Mouse (Mus musculus) layer of hippocampus, postnatal 25 days (tissue): ENCODE data around the gene Bcas3. TPM values are rescaled to one million over a fixed set of nuclear protein-coding genes. Genes with fewer than 3 reads are reported as not detected.

Experiments
- DNase-seq, 2 experiments: peaks; one replicate each; pipeline ENCODE4 v3.0.0; 2022; ENCODE audit warnings: mixed read lengths in 2 of 2, low spot score in 1 of 2; ENCODE audit errors: extremely low spot score in 1 of 2
- total RNA-seq, 2 experiments: library from RNA; stranded (reverse); gene quantifications; 2 replicates each; pipeline ENCODE4 v1.2.3; 2021

The Bcas3 gene
- total RNA-seq, 2 experiments from 2014 or later = 67.5 to 68.6 TPM

- no peak for DNase-seq
These were observed 483.7 kb downstream of the Bcas3 start for GRCm38 (mm10) chr11:85836523-85837290.

DNA sequence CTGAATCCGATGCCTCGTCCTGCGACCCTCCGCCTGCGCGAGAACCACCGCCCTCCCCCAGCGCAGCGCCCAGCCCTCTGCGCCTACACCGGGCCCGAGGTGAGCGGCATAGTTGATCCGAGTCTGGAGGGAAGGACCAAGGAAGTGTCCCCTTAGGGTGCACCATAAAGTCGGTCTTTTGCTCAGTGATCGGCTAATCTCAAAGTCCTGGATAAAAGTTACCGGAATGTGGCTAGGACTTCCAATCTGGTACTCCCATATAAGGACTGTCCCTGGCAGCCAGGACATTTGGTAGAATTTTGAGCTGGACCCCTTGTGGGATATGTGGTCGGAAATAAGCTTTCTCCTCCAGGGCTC, 484.3 kb downstream of the Bcas3 start:
- DNase-seq = no peak

GRCm38 (mm10) chr11:85837648-85838423, 484.9 kb downstream of the Bcas3 start:
- DNase-seq = no peak

DNA sequence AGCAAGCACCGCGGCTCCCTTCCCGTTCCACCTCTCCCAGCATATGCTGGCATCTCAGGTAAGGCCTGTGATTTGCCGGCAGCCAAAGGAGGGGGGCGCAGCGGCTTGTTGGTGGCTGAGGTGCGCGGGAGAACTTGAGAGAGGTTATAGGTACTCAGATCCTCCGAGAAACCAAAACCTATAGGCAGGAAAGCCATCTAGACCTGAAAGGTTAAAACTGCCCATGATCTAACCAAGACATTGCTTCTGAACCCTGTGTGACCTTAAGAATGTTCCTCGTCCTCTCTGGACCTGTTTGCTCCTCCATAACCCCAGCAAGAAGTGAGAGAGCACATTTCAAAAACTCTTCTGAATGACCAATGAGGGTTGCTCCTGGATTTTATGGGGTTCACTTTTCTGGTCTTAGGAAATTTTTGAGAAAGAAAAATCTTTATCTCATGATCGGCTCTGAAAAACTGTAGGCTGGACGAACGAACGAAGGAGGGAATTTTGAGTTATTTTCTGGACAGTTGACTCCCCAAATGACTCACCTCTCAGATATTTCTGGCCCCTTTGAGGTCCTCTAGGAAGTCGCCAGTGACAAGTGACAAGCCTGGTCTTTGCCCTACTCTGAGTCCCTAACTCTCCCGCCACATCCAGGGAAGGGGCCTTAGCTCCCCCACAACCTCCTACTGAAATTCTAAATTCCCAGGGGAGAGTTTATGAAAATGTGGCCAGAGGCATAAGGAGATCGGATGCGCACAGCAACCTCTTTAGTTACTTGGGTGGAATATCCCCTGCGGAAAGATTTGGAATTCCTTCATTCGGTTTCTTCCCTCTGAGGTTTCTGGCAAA, 485.7 kb downstream of the Bcas3 start:
- DNase-seq = no peak

GRCm38 (mm10) chr11:85839258-85840030, 486.5 kb downstream of the Bcas3 start:
- DNase-seq = no peak

DNA sequence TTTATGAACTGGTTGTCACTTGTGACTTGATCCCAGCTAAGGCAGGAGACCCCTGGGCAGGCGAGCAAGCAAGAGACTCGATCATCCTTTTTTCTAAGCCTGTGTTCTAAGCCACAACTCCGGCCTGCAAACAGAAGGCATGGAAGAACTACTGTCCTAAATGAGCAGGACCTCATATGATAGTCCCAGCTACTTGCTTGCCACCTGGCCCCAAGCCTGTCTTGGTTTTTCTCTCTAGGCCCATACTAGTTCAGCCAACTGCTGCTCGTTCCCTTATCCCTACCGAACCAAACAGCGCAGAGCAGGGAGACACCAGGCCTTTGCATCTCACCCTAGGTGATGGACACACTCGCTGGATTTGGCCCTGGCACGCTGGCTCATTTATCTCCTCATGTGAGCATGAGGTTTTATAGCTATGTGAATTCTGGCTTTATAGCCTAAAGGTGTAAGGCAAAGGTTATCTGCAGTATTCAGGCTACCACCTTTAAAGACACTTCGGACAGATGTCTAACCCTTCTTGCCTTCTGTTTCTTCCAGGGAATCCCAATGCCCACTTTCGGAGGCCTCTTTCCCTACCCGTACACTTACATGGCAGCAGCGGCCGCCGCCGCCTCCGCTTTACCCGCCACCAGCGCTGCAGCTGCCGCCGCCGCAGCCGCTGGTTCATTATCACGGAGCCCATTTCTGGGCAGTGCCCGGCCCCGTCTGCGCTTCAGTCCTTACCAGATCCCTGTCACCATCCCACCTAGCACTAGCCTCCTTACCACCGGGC, 487.2 kb downstream of the Bcas3 start:
- DNase-seq = no peak

GRCm38 (mm10) chr11:85840803-85841145, 487.8 kb downstream of the Bcas3 start:
- DNase-seq = no peak

DNA sequence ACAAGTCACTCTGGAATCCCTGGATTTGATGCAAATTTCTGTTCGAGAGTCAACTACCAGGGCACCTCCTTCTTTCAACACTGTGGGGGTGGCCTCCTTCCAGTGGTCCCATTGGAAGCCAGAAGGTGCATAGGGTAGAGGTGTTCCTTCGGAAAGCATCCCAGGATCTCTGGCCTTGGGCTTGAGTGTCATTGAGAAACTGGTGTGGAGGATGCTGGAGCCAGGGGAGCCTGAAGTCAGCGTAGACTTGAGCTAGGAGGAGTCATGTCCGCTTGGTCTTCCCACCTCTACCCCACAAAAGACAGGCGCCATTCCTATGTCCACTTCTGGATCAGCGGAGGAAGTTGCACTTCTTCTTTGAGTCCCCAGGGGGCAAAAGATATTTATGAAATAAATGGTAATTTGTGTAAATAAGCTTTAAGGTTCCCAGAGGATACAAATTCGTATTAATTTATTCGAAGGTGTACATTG, 488.3 kb downstream of the Bcas3 start:
- DNase-seq = no peak

GRCm38 (mm10) chr11:85841980-85842379, 489.0 kb downstream of the Bcas3 start:
- peak in 1 of 2 experiments; percentile 63 for DNase-seq

DNA sequence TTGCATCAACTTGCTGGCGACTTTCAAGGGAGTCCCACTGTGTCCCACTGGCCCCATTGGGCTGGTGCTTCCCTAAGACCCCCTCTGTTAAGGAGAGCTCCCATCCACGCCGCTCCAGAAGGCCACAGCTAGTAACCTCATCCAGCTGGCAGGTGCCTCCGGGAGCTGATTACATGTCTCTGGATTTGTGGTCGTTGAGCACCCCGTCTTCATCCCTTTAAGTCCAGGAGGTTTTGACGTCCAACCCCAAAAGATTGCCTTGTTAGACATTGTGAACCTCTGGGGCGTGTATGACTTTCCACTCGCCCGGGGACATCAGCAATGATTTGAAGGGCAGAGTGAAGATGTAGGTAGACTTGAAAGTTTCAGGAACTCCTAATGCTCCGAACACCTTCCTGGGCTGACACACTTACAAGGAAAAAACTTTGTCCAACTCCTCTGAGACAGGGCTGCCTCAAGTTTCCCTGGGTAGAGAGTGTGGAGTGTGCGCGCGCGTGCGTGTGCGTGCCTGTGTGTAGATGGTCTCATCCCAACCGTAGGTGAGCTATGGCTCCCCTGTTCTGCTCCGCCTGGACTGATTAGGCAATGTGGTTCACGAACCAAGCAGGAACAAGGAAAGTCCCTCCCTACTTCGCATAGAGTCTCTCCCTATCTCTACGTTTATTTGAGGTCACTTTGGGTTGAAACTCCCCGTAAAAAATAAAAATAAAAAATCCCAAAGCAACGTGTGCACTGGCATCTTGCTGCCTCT, 489.8 kb downstream of the Bcas3 start:
- no peak for DNase-seq

DNA sequence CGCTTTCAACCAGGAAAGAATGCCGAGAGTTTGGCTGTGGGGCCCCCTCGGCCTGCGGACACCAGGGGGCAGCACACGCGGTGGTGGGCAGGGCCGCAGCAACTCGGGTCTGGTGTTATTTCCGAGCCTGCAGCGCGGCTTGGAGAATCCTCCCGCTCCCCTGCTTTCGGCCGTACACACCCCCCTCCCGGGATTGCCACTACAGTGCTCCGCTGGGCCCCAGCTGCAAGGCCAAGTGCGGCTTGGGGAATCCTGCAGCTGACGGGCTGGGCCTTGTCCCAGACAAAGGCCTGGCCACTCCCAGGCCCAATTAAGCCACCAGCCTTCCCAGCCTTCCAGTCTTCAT, 490.4 kb downstream of the Bcas3 start:
- peak in 1 of 2 experiments; percentile 60 for DNase-seq

- peak; percentile 69 to 87 for DNase-seq
These were observed 491.4 kb downstream of the Bcas3 start for GRCm38 (mm10) chr11:85844144-85844965.

DNA sequence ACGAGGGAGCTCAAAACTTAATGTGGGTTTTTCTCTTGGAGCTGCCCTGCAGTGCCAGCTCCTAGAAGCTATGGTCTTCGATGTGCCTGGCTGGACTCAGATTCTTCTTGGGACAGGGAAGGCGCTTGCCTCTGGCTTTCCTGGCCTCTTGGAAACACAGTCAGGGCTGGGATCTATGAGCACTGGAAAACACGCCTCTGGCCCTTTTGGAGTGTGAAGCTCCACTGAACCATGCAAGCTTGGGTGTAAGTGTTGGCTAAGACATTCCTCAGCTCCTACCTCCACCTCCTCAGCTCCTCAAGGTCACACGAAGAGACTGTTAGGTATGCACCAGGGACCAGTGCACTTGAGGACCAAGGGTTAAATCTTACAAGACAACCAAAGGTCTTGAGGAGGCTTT, 492.0 kb downstream of the Bcas3 start:
- DNase-seq = no peak

DNA sequence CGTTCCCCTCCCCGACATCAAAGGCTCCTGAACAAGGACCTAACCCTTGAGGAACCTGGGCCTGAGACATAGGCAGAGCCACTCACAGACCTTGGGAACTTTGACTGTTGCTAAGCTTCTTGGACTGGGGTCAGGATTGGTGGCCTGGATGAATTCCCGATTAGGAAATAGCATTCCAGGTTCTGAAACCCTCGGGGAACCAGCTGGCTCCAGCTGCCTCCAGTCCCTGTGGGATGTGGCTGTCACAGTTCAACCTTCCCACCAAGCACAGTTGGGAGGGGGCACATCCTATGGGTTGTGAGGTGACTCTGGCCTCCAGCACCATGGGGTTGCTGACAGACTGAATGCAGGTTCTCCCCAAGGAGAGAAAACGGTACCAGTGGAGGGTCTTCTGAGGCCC, 493.0 kb downstream of the Bcas3 start:
- DNase-seq = no peak

DNA sequence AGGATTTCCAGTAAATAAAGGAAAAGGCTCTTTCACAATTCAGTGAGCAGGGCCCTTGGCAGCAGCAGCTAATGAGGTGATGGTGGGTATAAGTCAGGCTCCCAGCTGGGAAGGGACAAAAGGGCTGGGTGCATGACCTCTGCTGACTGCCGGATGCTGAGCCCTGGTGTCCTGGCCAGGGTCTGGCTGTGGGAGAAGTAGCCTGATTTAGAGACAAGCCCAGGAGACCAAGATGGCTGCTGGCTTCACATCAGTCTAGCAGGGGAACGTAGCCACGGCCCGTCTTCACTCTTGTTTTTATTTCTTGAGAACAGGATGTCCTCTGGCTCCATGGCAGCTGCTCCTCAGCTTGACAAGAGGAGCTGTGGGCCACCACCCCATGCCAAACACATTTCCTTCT, 493.5 kb downstream of the Bcas3 start:
- DNase-seq = no peak

GRCm38 (mm10) chr11:85849037-85849436, 496.1 kb downstream of the Bcas3 start:
- DNase-seq = peak in 1 of 2 experiments; percentile 48

GRCm38 (mm10) chr11:85850233-85850632, 497.3 kb downstream of the Bcas3 start, which contains the start of gene Gm11444:
Gene Gm11444 (minus strand): TSS chr11:85850333.
- no peak for DNase-seq

DNA sequence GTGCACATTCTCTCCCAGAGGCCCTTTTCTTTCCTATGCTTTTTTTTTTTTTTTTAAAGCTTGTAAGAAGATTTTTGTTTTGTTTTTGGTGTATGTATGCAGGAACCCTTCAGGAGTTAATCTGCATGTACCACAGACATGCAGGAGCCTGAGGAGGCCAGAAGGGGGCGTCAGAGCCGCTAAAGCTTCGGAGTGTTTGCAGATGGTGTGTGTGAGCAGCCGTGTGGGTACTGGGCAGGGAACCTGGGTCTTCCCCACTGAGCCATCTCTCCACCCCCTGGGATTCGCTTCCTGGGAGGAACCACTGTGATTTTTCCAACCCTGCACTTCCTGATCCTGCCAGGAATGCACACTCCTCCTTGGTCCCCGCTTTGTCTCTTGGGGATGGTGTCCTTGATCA, 497.8 kb downstream of the Bcas3 start:
- no peak for DNase-seq
